Mouse (Mus musculus): Measurements from ENCODE around the gene Tpte.

The Tpte gene

DNA sequence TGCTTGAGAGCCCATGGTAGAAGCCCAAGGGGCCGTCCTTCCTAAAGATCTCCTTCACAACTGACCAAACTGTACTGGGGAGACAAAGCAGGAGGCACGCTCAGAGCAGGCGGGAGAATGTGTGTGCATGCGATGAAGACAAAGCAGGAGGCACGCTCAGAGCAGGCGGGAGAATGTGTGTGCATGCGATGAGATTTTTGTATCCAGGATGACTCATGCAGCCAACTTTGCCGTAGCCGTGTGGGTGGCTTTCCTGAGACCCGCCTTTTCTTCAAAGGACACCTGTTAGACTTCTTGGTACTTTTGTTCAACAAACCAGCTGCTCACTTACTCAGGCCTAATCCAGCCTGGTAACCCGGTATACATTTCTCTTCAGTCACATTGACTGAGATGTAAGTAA lies 97.7 kb downstream of the Tpte start:
- DNase-seq, result no peak

DNA sequence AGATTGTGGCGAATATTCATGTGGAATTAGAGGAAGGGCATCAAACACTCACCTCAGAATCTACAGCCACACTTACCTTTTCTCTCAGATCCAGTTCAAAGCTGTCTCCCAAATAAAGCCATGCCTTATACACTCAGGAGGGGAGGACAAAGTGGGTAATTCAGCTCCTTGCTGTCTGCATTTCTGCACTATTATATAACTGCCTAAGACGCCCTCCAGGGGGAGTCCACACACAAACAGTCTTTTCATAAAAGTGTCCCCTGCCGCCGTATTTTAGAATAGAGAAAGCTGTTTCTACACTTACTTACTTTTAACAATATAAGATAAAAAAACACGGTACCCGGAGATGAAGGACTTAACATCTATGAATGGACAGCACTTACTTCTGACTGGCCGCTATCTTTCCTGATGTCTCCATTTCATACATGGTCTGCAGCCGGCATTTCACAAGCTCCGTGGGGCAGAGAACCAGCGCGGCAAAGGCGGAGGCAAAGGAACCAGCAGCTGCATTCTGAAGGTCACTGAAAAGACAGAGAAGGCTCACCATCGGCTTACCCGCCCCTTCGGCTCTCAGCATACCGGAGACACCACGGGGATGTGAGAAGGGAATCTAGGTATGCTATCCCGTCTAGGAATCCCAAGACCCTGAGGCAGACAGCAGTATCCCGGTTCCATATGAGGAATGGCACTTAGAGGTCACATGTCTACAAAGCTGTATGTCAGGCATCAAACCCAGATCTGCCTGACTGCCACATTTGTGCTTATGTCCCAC lies 99.8 kb downstream of the Tpte start:
- DNase-seq, result no peak

DNA sequence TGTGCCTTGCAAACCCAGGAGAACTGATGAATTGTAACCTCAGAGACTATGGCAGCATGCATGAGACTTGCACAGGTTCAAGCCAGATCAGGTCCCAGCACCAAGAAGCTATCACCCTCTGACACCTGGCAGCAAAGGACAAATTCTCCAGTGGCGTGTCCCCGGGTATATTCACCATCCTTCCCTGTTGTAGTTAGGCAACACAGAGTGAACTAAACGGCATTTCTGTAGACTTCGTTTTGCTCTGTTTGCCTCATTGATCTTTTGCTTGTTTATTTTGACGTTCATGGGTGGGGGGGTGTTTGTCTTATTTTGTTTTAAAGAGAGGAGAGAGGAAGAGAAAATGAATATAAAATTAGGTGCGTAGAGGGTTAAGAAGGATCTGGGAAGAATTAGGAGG lies 101.9 kb downstream of the Tpte start:
- no peak for DNase-seq

DNA sequence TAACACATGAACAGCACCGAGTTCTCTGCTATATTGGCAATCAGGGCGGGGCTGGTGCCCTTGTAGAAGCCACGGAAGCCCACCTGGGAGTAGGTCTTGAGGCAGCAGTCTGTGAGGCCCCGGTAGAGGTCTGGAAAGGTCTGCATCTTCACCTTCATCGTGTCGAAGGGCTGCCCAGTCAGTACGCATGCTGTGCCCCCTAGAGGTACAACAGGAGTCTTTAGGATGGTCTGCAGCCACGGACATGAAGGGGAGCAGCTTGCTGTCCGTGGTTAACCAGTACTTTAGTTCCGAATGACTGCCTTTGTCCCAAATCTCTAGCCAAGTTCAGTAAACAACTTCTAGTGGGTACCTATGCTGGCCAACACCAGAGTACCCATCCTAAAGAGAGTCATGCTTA lies 106.6 kb downstream of the Tpte start:
- DNase-seq, result no peak

DNA sequence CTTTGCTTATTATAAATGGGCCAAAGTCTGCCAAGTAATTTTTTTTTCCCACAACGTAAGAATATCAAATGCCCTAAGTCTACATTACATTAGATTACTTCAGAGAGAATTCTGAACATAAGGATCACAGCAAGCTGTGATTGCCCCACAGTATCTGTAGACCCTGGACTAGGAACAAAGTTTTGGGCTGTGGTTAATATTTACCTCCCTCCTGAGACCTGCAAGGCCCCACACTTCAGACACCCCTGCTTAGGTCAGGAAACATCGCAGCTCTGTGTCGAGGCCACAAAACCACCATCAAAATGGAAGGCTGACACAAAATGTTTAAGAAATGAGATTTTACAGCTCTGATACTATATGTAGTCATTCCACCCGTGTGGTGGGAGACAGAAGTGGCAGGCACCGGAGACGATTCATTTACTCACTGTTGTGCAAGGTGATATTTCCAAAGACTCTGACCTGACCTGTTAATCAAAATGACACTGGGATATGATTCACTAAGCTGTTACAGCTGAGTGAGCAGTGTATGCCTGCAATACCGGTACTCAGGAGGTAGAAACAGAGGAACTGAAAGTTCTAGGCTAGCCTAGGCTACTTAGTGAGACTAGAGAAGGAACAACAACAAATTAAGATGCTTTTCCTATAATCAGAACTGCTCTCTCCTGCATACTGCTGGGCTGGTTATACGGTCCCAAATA lies 107.7 kb downstream of the Tpte start:
- DNase-seq, result peak; percentile 65

DNA sequence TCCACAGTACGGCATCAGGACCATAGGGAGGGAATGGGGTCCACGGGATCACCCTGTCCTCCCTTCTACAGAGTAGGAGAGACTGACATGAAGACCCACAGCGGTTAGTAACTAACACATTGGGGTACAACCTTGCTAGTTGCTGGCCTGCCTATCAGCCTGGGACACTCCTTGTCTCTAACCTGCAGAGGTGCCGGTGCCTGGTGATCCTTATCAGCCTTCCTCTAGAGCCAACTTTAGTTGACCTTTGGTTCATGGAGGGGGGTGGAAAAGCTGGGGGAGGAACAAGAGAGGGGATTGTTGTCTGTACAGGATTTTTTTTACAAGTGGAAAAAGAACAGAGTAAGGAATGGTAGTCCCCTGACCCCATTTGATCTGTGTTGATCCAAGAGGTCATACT lies 111.2 kb downstream of the Tpte start:
- peak; percentile 67 for DNase-seq

DNA sequence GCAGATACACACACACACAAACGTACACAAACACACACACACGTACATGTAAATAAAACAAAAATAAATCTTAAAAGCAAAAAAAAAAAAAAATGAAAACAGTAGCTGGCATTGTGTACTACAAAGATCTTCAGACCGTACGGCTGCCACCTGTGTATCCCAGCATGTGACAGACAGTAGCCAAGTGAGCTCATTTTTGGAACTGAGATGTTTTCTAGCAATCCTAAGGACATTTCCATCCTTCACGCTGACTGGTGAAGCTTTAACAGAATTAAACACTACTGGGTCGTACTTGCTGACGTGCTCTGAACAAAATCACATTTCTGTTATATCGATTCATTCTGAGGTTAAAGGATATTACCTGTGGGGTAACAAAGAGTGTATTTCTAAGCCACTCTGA lies 112.0 kb downstream of the Tpte start:
- DNase-seq, result no peak

DNA sequence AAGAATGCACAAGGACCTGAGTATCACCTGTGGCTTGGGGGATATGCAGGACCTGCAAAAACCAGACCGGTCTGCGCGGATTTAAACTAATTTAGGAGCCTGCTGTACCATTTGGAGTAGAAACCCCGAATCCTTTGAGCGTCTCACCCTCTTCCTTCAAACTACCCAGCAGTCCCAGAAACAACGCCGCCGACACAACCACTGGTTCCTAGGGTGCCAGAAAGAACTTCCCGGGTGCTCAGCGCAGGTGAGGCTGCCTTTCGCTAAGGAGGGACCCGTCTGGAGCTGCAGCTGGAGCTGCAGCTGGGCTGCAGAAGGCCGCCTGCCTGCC lies 114.5 kb downstream of the Tpte start:
- DNase-seq, result no peak

DNA sequence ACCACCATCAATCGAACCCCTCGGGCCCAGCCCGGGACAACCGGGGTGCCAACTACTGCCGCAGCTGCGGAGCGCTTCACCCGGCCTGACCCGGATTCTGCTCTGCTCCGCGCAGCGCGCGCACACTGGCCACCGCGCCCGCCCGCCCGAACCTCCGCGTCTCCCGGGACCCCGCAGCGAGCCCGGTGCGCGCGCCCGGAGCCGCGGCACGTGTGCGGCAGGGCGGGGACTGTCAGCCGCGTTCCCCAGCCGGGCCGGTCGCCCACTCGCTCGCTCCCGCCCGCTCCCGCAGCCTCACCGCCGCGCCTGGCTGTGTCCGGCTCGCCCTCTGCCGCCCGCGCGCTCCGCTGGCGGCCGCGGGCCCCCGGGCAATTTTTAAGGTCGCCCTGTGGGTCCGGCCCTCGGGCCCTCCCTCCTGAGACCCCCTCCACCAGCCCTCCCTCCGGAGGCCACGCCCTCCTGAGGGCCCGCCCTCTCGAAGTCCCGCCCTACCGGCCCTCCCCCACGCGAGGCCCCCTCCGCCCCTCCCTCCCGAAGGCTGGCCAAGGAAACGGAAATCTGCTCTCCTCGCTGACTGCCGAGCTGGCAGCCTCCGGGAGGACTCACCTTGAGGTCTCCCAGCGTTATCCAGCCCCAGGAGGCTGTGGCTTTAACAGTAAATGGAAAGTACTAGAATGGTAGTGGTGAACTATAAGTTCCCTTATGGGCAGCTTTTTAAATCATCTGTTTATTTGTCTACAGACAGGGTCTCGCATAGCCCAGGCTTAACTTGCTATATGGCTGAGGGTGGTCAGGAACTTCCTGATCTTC lies 115.1 kb downstream of the Tpte start, which contains the start of gene Slc25a15:
Slc25a15 (minus strand) TSS at position 456 of the 810 bp plus-strand sequence.
- peak; percentile 95 for DNase-seq

DNA sequence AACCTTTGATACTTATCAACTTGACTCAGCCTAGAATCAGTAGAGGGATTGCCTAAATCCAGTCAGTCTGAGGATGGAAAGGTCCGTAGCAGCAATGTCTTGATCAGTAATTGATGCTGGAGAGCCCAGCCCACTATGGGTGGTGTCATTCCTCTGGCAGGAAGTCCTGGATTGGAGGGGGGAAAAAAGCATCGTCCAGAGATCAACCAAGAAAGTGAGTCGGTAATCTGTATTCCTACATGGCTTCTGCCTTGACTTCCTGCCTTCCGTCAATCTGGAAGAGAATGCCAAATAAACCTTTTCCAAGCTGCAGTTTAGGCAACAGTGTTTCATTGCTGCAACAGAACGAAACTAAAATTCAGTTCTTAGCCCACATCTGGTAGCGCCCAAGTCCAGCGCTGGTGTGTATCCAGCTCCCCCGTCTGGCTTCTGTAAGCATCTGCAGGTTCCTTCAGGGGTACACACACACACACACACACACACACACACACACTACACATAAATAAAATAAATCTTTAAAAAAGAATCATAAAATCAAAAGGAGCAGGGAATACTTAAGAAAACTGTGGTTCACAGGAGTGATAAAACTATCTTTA lies 116.1 kb downstream of the Tpte start:
- DNase-seq, result no peak

DNA sequence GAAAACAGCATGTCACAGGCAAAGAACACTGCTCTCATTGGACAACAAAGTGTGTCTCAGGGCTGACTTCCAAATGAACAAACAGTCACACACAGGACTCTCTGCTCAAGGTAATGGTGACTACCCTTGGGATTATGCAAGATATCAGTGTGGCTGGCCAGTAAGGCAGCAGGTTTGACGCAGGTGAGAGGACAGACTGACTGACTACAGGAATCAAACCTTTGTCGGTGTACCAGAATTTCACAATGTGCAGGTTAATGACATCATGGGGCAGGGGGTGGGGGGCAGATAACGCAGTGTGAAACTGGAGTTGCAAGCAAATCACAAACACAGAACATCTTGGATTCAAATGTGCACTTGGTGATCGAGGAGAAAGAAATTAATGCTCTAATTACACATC lies 117.4 kb downstream of the Tpte start:
- DNase-seq, result no peak

DNA sequence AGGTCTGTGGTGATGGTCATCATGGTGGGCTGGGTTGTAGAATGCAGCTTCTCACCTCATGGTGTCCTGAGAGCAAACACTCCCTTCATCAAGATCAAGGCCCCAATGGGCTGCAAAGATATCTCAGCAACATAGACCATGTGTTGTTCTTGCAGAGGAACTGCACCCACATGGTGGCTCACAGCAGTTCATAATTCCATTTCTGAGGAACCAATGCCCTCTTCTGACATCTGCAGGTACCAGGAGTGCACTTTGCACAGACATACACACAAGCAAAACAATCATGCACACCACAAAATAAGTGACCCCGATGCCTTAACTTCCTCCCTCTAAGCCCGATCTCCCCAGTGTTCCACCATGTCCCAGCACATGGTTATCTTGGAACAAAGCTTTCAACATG lies 120.0 kb downstream of the Tpte start:
- no peak for DNase-seq

DNA sequence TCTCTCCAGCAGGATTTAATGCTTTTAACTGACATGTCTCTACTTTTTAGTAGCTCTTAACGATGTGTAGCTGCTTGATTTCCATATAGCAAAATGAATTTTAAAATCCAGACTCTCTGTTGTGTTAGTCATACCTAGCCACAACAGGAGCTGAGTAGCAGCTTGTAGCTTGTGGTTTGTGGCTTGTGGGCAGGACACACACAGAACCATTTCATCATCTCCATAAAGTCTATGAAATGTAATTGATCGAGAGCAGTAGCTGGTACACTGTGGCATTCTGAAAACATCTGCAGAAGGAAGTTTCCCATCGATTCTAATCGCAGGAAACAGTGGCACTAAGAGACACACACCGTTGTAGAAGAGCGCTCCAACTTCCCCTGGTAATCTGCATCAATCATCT lies 122.5 kb downstream of the Tpte start:
- DNase-seq, result no peak

DNA sequence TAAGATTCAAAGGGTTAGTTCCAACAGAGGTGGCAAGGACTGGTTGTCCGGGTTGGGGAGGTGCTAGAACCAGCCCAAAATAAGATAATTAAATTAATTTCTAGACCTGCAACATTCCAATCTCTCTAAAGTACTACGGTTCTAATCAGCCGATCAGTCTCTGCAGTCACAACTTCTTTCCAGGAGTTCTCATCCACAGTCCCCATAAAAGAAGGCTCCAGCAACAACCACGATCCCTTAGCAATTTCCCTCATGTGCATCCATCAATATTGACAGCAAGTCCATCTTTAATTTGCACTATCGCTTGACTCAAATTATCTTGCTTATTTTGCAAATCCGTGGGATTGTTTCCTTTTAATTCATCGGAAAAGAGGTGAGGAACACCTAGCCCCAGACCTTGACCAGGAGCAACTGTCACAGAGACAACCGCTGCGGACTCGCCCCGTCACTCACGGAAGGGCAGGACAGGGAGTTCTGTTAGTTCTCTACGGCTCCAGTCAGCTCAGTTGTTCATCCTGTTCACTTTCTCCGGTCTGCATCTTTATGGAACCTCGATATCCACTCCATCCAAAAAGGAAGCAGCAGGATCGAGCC lies 127.5 kb downstream of the Tpte start:
- DNase-seq, result no peak

DNA sequence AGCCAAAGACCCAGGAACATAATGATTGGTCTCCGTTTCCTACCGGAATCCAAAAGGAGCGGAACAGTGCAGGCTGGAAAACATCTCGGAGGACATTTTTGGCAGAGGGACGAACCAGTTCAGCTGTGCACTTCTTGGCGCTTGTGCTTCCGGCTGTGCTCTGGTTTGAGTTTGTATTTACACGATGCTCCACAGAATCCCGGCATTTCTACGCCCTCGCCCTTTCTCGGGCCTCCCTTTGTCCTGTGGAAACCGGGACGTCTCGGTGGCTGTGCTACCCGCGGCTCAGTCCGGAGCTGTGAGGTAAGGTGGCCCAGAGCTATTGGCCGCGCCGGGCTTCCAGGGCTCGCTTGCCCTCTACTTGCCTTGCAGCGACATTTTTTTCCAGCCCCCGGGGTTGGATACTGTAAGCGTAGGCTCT lies 128.1 kb downstream of the Tpte start, which contains the start of gene Mrps31:
Mrps31 (plus strand) TSS at position 80 of the 421 bp plus-strand sequence.
- peak; percentile 90 for DNase-seq

DNA sequence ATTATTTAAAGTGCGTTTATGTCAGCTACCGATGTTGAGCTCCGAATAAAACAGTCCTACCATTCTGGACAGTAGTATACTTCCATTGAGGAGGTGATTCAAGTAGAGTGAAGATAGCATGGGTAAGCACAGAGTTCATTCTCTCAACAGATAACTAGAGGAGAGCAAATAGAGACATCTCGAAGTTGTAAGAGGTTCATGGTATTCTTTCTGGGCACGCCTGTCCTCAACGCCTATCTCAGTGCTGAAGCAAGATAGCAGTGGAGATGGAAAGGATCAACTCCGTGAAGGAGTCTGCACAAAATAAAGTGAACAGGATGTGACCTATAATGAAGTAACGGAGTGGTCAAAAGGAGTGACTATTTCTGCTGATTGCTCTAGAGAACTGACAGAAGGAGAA lies 128.7 kb downstream of the Tpte start:
- no peak for DNase-seq

Measured in kidney, postnatal 14 days (tissue).